Mouse (Mus musculus) forebrain, postnatal 0 days (tissue): ENCODE results near the gene Ifi214. TPM values are rescaled to one million over a fixed set of nuclear protein-coding genes. Genes with fewer than 3 reads are reported as not detected.
"Not testable (repeated sequence)": the region's sequence is repeated elsewhere in the genome, so short reads cannot be mapped to it uniquely, and the experiment has no call there.

Experiments
- ATAC-seq: fragments of 200-750 bp; cut with Nextera tagmentation; 2 replicates; pipeline ENCODE4 v1.8.0; 2017; ENCODE audit warnings: mild to moderate bottlenecking, moderate library complexity
- DNase-seq: peaks from one replicate; pipeline ENCODE4 v3.0.0-alpha.2; 2015
- H3K27ac ChIP-seq: fragments of 300-500 bp; sonication (generic); 2 replicates; pipeline ENCODE4 v1.5.1; 2014; ENCODE audit warnings: low read depth, mild to moderate bottlenecking, antibody characterized with exemption, low read length, moderate library complexity, mixed read lengths
- H3K27me3 ChIP-seq: fragments of 300-500 bp; sonication (generic); 2 replicates; pipeline ENCODE4 v1.6.1; 2014; ENCODE audit warnings: mild to moderate bottlenecking, low read length, mixed read lengths; ENCODE audit not compliant: insufficient read depth
- H3K36me3 ChIP-seq: fragments of 300-500 bp; sonication (generic); 2 replicates; pipeline ENCODE4 v1.6.1; 2014; ENCODE audit warnings: mild to moderate bottlenecking, moderate library complexity; ENCODE audit not compliant: insufficient read depth
- H3K4me1 ChIP-seq: fragments of 300-500 bp; sonication (generic); 2 replicates; pipeline ENCODE4 v1.6.1; 2014; ENCODE audit warnings: antibody characterized with exemption; ENCODE audit not compliant: insufficient read depth
- H3K4me2 ChIP-seq: fragments of 300-500 bp; sonication (generic); 2 replicates; pipeline ENCODE4 v1.6.1; 2014; ENCODE audit warnings: low read depth, mild to moderate bottlenecking, moderate library complexity
- H3K4me3 ChIP-seq: fragments of 300-500 bp; sonication (generic); 2 replicates; pipeline ENCODE4 v1.5.1; 2014; ENCODE audit warnings: low read depth, low read length, mixed read lengths
- H3K9ac ChIP-seq: fragments of 300-500 bp; sonication (generic); 2 replicates; pipeline ENCODE4 v1.6.1; 2014; ENCODE audit warnings: mild to moderate bottlenecking
- H3K9me3 ChIP-seq: fragments of 300-500 bp; sonication (generic); 2 replicates; pipeline ENCODE4 v1.6.1; 2016; ENCODE audit warnings: low read length
- CTCF ChIP-seq: sonication (generic); IDR thresholded peaks from 2 replicates; pipeline ENCODE4 v1.5.1; 2016; ENCODE audit warnings: antibody characterized with exemption, control low read depth, low read depth
- WGBS: fragments of 180-500 bp; shearing (Covaris S2); extraction: QIAGEN DNeasy Blood & Tissue Kit; methylation state at CpG from one replicate; pipeline ENCODE4 v1.1.7; 2014; 5-methylcytosine and 5-hydroxymethylcytosine counted together
- polyA plus RNA-seq: library from polyadenylated mRNA; unstranded; fragments of >200 nt; fragmentation: Nextera tagmentation; extraction: Ambion mirVana; gene quantifications from 2 replicates; pipeline ENCODE4 v1.2.1, GENCODE M21; 2015
- total RNA-seq: library from RNA; depleted of rRNA; stranded (reverse); fragments of >200 nt; gene quantifications from 2 replicates; pipeline ENCODE4 v1.2.3, GENCODE M21; 2014; rRNA removed

Ifi214 gene
- total RNA-seq, result not detected in 2 replicates
- not detected in 2 replicates for polyA plus RNA-seq

- H3K4me1 ChIP-seq, ATAC-seq, H3K27me3 ChIP-seq: not testable (repeated sequence)
Measured at GRCm38 (mm10) chr1:173535791-173536190, at the start of gene Ifi214. Gene Ifi214, minus strand, starts transcription at chr1:173535957.

DNA sequence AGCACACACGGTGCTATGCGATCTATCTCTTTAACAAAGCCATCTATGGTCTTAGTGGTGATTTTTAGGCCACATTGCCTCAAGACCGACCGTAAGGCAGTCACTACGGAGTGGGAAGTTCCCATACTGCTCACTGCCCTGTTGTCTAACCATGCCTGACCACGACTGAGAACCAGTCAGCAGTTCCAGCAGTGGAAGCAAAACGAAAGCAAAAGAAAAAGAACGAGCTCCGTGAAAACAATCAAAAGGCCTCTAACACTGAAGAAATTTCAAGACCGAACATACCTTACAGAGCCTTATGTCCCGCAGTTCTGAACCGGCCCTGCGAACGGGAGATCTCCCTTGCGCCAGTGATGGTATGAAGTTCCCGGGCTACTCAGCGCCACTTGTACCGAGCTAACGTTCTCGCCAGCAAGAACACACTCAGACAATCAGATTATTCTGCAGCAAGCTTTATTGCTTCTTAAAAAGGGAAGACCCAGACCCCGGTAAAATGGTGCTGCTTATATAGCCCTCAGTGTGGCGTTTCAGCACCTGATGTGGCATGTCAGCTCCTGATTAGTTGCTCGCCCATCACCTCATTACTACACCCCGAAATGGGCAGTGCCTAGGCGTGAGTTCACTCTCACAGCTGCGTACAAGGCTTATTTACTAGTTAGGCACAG is 44.3 kb upstream of the Ifi214 start:
- WGBS, result 94% methylated on average over 26 of the region's 26 CpGs
- TF ChIP-seq CTCF, result no peak
- Histone ChIP-seq H3K27ac (no peak overlapping the region), H3K36me3 (no peaks in the 10 kb centered on the region), H3K9me3 (no peaks in the 10 kb centered on the region), H3K4me1 (no peaks in the 10 kb centered on the region), H3K27me3 (no peaks in the 10 kb centered on the region), H3K4me2 (no peak overlapping the region), H3K4me3 (no peak overlapping the region), H3K9ac (no peak overlapping the region)
- ATAC-seq (no peak), DNase-seq (no peak)

More at GRCm38 (mm10) chr1:173535791-173536190, at the start of gene Ifi214:
- not testable (repeated sequence) for H3K36me3 ChIP-seq, H3K4me3 ChIP-seq, H3K9ac ChIP-seq, H3K4me2 ChIP-seq, DNase-seq, H3K9me3 ChIP-seq, H3K27ac ChIP-seq
- 92% methylated on average over 3 of the region's 3 CpGs for WGBS

- Histone ChIP-seq H3K4me3 (no peak overlapping the region), H3K4me1 (no peaks in the 10 kb centered on the region), H3K27ac (no peak overlapping the region), H3K4me2 (no peak overlapping the region), H3K36me3 (no peaks in the 10 kb centered on the region), H3K27me3 (no peaks in the 10 kb centered on the region), H3K9ac (no peak overlapping the region), H3K9me3 (no peaks in the 10 kb centered on the region)
- 95% methylated on average over 9 of the region's 9 CpGs for WGBS
- no peak for ATAC-seq
- no peak for TF ChIP-seq CTCF
- no peak for DNase-seq
Measured at GRCm38 (mm10) chr1:173579079-173579478, 43.3 kb upstream of the Ifi214 start.

DNA sequence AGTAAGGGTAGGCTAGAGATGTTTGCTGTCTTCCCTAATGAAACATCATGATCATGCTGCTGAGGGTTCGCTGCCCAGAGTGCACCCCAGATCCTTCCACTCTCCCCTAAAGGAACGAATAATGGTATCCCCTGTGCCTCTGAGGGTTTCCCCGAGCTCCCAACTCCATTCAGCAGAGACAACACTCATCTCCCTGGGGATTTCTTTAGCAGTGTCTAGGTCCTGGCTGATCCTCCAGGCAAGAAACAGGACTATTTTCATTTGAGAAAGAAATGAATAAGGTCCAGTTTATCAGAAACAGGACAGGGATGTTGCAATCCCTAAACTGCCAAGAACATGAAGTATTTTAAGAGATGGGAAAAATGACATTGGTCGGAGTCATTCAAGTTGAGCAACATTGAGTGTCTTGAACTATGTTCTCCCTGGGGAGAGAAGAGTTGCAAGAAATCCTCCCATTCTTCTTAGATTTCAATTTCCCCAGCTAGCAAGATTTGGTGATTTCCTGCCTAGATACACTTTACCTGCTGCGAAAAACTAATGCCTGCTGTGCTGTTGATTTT is 14.8 kb upstream of the Ifi214 start:
- ATAC-seq, DNase-seq, H3K27me3 ChIP-seq, H3K9ac ChIP-seq, H3K4me3 ChIP-seq, H3K36me3 ChIP-seq, H3K4me2 ChIP-seq, H3K27ac ChIP-seq, H3K9me3 ChIP-seq, H3K4me1 ChIP-seq: not testable (repeated sequence)
- WGBS, result 83% methylated on average over 5 of the region's 5 CpGs

GRCm38 (mm10) chr1:173548798-173549197 is 13.0 kb upstream of the Ifi214 start:
- H3K4me1 ChIP-seq, H3K27ac ChIP-seq, H3K36me3 ChIP-seq, DNase-seq, H3K4me2 ChIP-seq, H3K9ac ChIP-seq, H3K27me3 ChIP-seq, H3K9me3 ChIP-seq, ATAC-seq, H3K4me3 ChIP-seq: not testable (repeated sequence)
- 90% methylated on average over 3 of the region's 3 CpGs for WGBS

DNA sequence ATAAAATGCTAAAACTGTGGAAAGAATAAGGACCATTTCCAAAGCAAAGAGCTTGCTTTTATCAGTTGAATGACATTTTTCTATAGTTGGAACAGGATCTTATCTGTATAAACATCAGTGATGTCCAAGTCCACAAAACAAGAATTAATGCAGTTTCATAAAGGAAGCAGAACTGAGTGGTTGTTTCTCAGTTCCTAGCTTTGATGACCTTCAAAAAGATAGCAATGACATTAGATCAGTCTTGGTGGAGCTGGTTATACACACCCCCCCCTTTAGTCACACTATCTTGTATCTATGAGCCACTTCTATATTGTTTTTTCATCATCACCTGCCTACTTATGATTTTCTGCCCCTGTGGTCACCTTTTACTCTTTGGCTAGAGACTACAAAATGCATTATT is 14.3 kb downstream of the Ifi214 start:
- no peaks in the 10 kb centered on the region for H3K36me3 ChIP-seq
- no peak overlapping the region for H3K9ac ChIP-seq
- H3K4me2 ChIP-seq, result no peak overlapping the region
- DNase-seq (no peak), ATAC-seq (no peak)
- TF ChIP-seq CTCF, result no peak
- H3K4me1 ChIP-seq, result no peaks in the 10 kb centered on the region
- no peaks in the 10 kb centered on the region for H3K27me3 ChIP-seq
- H3K4me3 ChIP-seq, result no peak overlapping the region
- no peak overlapping the region for H3K27ac ChIP-seq
- H3K9me3 ChIP-seq, result no peaks in the 10 kb centered on the region

- H3K4me1 ChIP-seq, H3K9ac ChIP-seq, H3K4me3 ChIP-seq, H3K36me3 ChIP-seq, DNase-seq, H3K9me3 ChIP-seq, H3K27me3 ChIP-seq, H3K27ac ChIP-seq, H3K4me2 ChIP-seq, ATAC-seq: not testable (repeated sequence)
- 94% methylated on average over 2 of the region's 2 CpGs for WGBS
Measured at GRCm38 (mm10) chr1:173510595-173510994, 25.2 kb downstream of the Ifi214 start.

- ATAC-seq, H3K9ac ChIP-seq, H3K27me3 ChIP-seq, DNase-seq, H3K27ac ChIP-seq, H3K4me2 ChIP-seq, H3K4me1 ChIP-seq, H3K4me3 ChIP-seq, H3K9me3 ChIP-seq, H3K36me3 ChIP-seq: not testable (repeated sequence)
Measured at GRCm38 (mm10) chr1:173491483-173491882, 44.3 kb downstream of the Ifi214 start.

- not testable (repeated sequence) for DNase-seq, ATAC-seq
- WGBS, result 92% methylated on average over 3 of the region's 3 CpGs
Measured at GRCm38 (mm10) chr1:173490812-173491480, 44.8 kb downstream of the Ifi214 start, which contains the start of gene Ifi206. Gene Ifi206, minus strand, starts transcription at chr1:173491041.

DNA sequence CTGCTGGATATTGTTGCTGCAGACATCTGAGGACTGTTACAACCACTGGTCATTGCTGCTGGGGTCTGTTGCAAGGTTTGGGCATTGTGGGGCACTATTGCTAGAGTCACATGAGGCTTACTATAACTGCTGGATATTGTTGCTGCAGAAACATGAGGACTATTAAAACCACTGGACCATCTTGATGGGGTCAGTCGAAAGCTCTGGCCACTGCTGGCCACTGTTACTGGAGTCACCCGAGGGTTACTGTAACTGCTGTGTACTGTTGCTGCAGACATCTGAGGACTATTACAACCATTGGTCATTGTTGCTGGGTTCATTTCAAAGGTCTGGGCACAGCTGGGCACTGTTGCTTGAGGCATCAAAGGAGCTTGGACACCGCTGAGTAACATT is 54.6 kb downstream of the Ifi214 start:
- H3K4me1 ChIP-seq, H3K9ac ChIP-seq, ATAC-seq, H3K4me3 ChIP-seq, H3K27me3 ChIP-seq, DNase-seq, H3K4me2 ChIP-seq, H3K9me3 ChIP-seq, H3K27ac ChIP-seq, H3K36me3 ChIP-seq: not testable (repeated sequence)
- 92% methylated on average over 3 of the region's 3 CpGs for WGBS

More at GRCm38 (mm10) chr1:173490812-173491480, 44.8 kb downstream of the Ifi214 start, which contains the start of gene Ifi206:
- H3K4me1 ChIP-seq, H3K27ac ChIP-seq, H3K36me3 ChIP-seq, H3K9ac ChIP-seq, H3K9me3 ChIP-seq, H3K27me3 ChIP-seq, H3K4me2 ChIP-seq, H3K4me3 ChIP-seq: not testable (repeated sequence)
